ENCODE assay signal across 8 mouse cellular contexts in the genomic region with DNA sequence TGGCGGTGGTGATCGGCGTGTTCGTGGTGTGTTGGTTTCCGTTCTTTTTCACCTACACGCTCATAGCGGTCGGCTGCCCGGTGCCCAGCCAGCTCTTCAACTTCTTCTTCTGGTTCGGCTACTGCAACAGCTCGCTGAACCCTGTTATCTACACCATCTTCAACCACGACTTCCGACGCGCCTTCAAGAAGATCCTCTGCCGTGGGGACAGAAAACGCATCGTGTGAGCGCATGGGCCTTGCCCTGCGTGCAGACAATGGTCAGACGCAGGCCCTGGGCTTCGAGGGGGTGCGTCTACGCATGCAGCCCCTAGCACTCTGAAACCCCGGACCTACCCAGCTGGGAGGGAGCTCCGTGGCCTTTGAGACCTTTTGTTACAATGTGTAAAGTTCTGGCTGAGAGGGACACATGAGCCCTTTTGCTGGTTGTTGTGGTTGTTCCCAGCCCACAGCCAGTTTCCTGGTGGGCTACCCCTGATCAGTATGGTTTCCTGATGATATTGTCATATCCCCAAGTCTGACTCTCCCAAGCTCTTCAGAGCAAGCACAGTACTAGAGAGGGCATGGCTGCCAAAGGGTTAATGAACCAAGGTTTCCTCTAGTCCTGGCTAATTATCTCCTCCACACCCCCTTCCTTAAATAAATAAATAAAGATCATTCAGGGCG. TPM values are rescaled to one million over a fixed set of nuclear protein-coding genes. Genes with fewer than 3 reads are reported as not detected.
DNase-seq lines count a peak whose midpoint lies in the region; ATAC-seq and TF ChIP-seq lines count a peak whose summit lies in the region.

No protein-coding gene starts in this region.

- H3K4me2 ChIP-seq in kidney, embryonic 16.5 days (replicated peaks; ENCODE audit: low read depth, low read length), result peak overlapping the region; percentile 99
- peak overlapping the region; percentile 99 for H3K4me2 ChIP-seq in hindbrain, embryonic 13.5 days
- H3K4me2 ChIP-seq in midbrain, embryonic 11.5 days, result peak overlapping the region; percentile 99

- peaks cover 38% of the 10 kb centered on the region for H3K27me3 ChIP-seq in kidney, embryonic 16.5 days (ENCODE audit: insufficient read depth, low read length)
- H3K27me3 ChIP-seq in hindbrain, embryonic 13.5 days, result peaks cover 60% of the 10 kb centered on the region
- H3K27me3 ChIP-seq in midbrain, embryonic 11.5 days (ENCODE audit: control insufficient read depth, insufficient read depth, low read length), result peaks cover 43% of the 10 kb centered on the region

- no peak for ATAC-seq in kidney, embryonic 16.5 days (ENCODE audit: low FRiP score, low TSS enrichment)
- ATAC-seq in activated CD4-positive, CD25-positive, alpha-beta regulatory T cell, adult 4 months, result peak; percentile 35
- no peak for ATAC-seq in hindbrain, embryonic 13.5 days (ENCODE audit: low FRiP score)
- ATAC-seq in midbrain, embryonic 11.5 days (ENCODE audit: low FRiP score), result no peak

- H3K4me3 ChIP-seq in kidney, embryonic 16.5 days (ENCODE audit: low read length), result peak overlapping the region; percentile 62
- peak overlapping the region; percentile 64 for H3K4me3 ChIP-seq in hindbrain, embryonic 13.5 days
- peak overlapping the region; percentile 52 for H3K4me3 ChIP-seq in midbrain, embryonic 11.5 days (ENCODE audit: low read depth, low read length)
- H3K4me3 ChIP-seq in lung, adult 2 months (replicated peaks; ENCODE audit: extremely low read depth, low read depth, low read length), result no peak overlapping the region

- no peak overlapping the region for H3K27ac ChIP-seq in kidney, embryonic 16.5 days (ENCODE audit: low read length)
- peak overlapping the region; percentile 82 for H3K27ac ChIP-seq in hindbrain, embryonic 13.5 days
- H3K27ac ChIP-seq in midbrain, embryonic 11.5 days (ENCODE audit: low read depth, low read length), result no peak overlapping the region

- no peaks in the 10 kb centered on the region for H3K9me3 ChIP-seq in kidney, embryonic 16.5 days (ENCODE audit: low read length)
- no peaks in the 10 kb centered on the region for H3K9me3 ChIP-seq in hindbrain, embryonic 13.5 days
- H3K9me3 ChIP-seq in midbrain, embryonic 11.5 days (ENCODE audit: control insufficient read depth, low read length), result no peaks in the 10 kb centered on the region

- no peak for TF ChIP-seq CTCF in lung, adult 2 months (IDR thresholded peaks at IDR 0.05; ENCODE audit: insufficient read depth, low read length)

- no peaks in the 10 kb centered on the region for H3K36me3 ChIP-seq in kidney, embryonic 16.5 days (ENCODE audit: insufficient read depth, low read length)
- H3K36me3 ChIP-seq in hindbrain, embryonic 13.5 days, result no peaks in the 10 kb centered on the region
- no peaks in the 10 kb centered on the region for H3K36me3 ChIP-seq in midbrain, embryonic 11.5 days (ENCODE audit: control insufficient read depth, insufficient read depth, low read length)

- 2% methylated on average over 27 of the region's 27 CpGs for WGBS in kidney, embryonic 16.5 days
- under 1% methylated on average over 27 of the region's 27 CpGs for WGBS in hindbrain, embryonic 13.5 days
- under 1% methylated on average over 23 of the region's 27 CpGs for WGBS in midbrain, embryonic 11.5 days
- 3% methylated on average over 27 of the region's 27 CpGs for WGBS in lung, adult 2 months

- no peak for DNase-seq in kidney, adult 8-10 months
- peak; percentile 95 for DNase-seq in midbrain, embryonic 11.5 days (ENCODE audit: low spot score, missing footprints)
- no peak for DNase-seq in ovary, postnatal 14 days (ENCODE audit: low spot score)
- no peak for DNase-seq in lung, adult 2 months
- no peak for DNase-seq in c-Kit-positive CD71-positive TER-119-positive erythroid progenitor cells, embryonic 14.5 days (ENCODE audit: low spot score)

- peak overlapping the region; percentile 54 for H3K9ac ChIP-seq in kidney, embryonic 16.5 days (replicated peaks; ENCODE audit: low read length)
- H3K9ac ChIP-seq in hindbrain, embryonic 13.5 days, result peak overlapping the region; percentile 86
- no peak overlapping the region for H3K9ac ChIP-seq in midbrain, embryonic 11.5 days (ENCODE audit: low read length)

- no peak for TF ChIP-seq POLR2A in lung, adult 2 months (IDR thresholded peaks at IDR 0.05; ENCODE audit: borderline replicate concordance, extremely low read depth, low read depth, low read length)

- H3K4me1 ChIP-seq in kidney, embryonic 16.5 days (ENCODE audit: insufficient read depth, low read length), result peaks cover 34% of the 10 kb centered on the region
- H3K4me1 ChIP-seq in hindbrain, embryonic 13.5 days (replicated peaks), result peaks cover 42% of the 10 kb centered on the region
- H3K4me1 ChIP-seq in midbrain, embryonic 11.5 days (ENCODE audit: control insufficient read depth, insufficient read depth, low read length), result peaks cover 23% of the 10 kb centered on the region
- H3K4me1 ChIP-seq in lung, adult 2 months (ENCODE audit: control insufficient read depth, insufficient read depth, low read length), result peaks cover 9% of the 10 kb centered on the region; the same call in 1 of the 2 replicates

RNA-seq across cellular contexts. Expression of a gene that starts 3.6 kb away (rescaled TPM):
- polyA plus RNA-seq in kidney, embryonic 16.5 days (2015; fragmentation: Nextera tagmentation; extraction: Ambion mirVana), result 0.51 and 1.1 TPM in 2 replicates
- polyA plus RNA-seq in activated CD4-positive, CD25-positive, alpha-beta regulatory T cell, adult 4 months (2017; shearing (Covaris generic)), result not detected
- 3.3 and 4.1 TPM in 2 replicates for polyA plus RNA-seq in hindbrain, embryonic 13.5 days (2015; fragmentation: Nextera tagmentation; extraction: Ambion mirVana)
- 1.3 and 1.4 TPM in 2 replicates for polyA plus RNA-seq in midbrain, embryonic 11.5 days (2014; fragmentation: Nextera tagmentation; extraction: Ambion mirVana)
- 1.4 and 1.6 TPM in 2 replicates for polyA plus RNA-seq in lung, adult 2 months (2012; rRNA removed)
